Mouse (Mus musculus): ENCODE measurements at regions not wholly inside any gene's neighbourhood (a gene's known extent, or its start where the extent isn't known, plus 50 kb on each side); places are given as distances from the start of the nearest gene placed in this dataset.

DNA sequence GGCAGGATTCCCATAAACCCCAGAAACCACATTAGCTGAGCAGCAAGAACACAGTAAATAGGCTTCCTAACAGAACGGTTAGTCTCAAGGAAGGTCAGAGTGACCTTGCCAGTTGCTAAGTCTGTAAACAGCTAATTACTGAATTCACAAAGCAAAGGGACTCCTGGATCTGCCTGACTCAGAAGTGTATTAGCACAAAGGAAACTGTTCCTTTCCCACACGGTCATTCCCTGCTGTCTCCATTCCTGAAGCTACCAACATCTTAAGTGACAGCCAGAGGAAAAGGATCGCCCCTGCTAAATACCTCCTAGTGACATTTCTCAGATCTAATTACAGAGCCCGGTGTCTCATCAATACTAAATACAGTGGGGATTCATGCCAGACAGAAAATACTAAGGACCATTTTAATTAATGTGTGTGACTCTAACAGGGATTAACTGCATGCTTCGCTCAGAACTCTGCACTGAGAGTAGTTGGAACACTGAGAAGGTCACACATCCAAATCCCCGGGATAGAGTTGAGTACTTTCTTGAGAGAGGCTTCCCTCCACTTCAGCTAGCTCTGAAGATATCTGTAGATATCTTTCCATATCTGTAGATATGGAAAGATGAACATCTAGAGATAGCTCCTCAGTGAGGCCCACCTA is 663.3 kb downstream of the Fgf12 start:
- ATAC-seq (replicated peaks; ENCODE audit: low FRiP score) (no peak), DNase-seq (ENCODE audit: low spot score) (no peak)
- Histone ChIP-seq H3K9me3 (ENCODE audit: control insufficient read depth, low read length) (no peaks in the 10 kb centered on the region), H3K27ac (ENCODE audit: low read depth, low read length) (no peak overlapping the region), H3K36me3 (ENCODE audit: control insufficient read depth, insufficient read depth, low read length) (no peaks in the 10 kb centered on the region), H3K27me3 (ENCODE audit: control insufficient read depth, insufficient read depth, low read length) (no peaks in the 10 kb centered on the region), H3K4me2 (ENCODE audit: low read depth, low read length, severe bottlenecking) (no peak overlapping the region), H3K4me1 (replicated peaks; ENCODE audit: control insufficient read depth, insufficient read depth, low read length) (no peaks in the 10 kb centered on the region), H3K4me3 (ENCODE audit: low read depth, low read length) (no peak overlapping the region), H3K9ac (ENCODE audit: low read length) (no peak overlapping the region)
- whole genome bisulfite sequencing, result 40% methylated on average over 6 of the region's 6 CpGs

DNA sequence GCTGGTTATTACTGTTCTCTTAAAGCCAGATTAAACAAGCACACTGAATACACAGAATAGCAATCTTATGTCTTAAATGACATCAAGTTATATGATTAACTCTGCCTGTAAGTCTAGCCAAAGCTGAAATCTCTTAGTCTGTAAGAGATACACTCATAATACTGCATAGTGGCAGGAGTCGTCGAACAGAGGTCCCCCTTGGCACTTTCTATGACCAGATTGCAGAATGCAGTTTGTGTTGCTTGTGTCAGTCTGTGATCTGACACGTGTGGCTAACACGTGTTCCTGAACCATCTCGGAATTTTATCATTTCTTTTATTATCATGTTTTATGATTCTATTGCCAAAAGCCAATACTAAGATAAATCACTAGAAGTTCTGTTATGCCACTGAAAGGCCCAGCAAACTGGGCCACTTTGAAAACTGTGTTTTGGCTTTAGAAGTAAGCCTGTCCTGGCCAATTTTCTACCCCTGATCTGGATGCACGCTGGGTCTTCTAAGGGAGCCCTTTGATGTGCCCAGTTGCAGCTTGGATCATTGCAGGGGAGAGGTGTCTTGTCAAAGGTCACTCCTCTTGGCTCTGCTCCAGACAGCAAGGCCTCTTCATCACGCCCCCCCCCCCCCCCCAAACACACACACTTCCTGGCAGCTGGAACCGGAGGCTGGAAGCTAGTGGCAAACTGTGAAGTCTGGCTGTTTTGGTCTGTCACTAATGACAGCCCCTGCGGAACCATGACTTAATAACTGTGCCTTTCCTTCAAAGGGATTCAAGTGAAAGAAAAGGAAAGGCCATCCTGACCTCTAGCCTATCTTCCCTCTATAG is 648.4 kb downstream of the Fgf12 start:
- no peak overlapping the region for H3K27ac ChIP-seq (ENCODE audit: low read depth, low read length)
- 64% methylated on average over 9 of the region's 9 CpGs for WGBS

DNA sequence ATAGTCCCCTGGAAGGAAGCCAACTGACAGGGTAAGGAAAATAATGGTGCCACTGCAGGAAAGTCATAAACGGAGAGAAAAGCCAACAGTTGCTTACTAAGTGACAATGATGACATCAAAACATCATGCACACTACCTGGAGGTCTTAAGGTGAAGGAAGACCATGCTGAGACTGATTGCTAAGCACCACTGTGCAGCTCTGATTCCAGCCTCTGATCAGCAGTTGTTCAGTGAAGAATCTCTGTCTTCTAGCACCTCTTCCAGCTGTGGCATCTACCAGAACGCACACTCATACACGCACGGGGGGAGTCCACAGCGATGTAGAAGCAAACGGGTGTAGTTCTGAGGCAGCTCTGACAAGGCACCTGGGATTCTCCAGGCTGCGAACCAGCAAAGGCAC is 647.8 kb downstream of the Fgf12 start:
- WGBS, result 86% methylated on average over 7 of the region's 7 CpGs
- H3K27me3 ChIP-seq (ENCODE audit: control insufficient read depth, insufficient read depth, low read length), result no peaks in the 10 kb centered on the region
- no peak for DNase-seq (ENCODE audit: low spot score)
- no peaks in the 10 kb centered on the region for H3K9me3 ChIP-seq (ENCODE audit: control insufficient read depth, low read length)
- H3K36me3 ChIP-seq (ENCODE audit: control insufficient read depth, insufficient read depth, low read length), result no peaks in the 10 kb centered on the region
- H3K9ac ChIP-seq (ENCODE audit: low read length), result no peak overlapping the region
- no peak overlapping the region for H3K4me2 ChIP-seq (ENCODE audit: low read depth, low read length, severe bottlenecking)
- H3K4me3 ChIP-seq (ENCODE audit: low read depth, low read length), result no peak overlapping the region
- ATAC-seq (replicated peaks; ENCODE audit: low FRiP score), result no peak; the same call in 1 of the 2 replicates
- no peak overlapping the region for H3K27ac ChIP-seq (ENCODE audit: low read depth, low read length)
- H3K4me1 ChIP-seq (replicated peaks; ENCODE audit: control insufficient read depth, insufficient read depth, low read length), result peaks cover 10% of the 10 kb centered on the region; the same call in 1 of the 2 replicates

More for the DNA sequence above, 648.4 kb downstream of the Fgf12 start:
- 0 out of 2 replicates have a peak, but pooled peaks have one; percentile 20 for ATAC-seq (replicated peaks; ENCODE audit: low FRiP score)
- H3K36me3 ChIP-seq (ENCODE audit: control insufficient read depth, insufficient read depth, low read length), result no peaks in the 10 kb centered on the region
- H3K4me1 ChIP-seq (replicated peaks; ENCODE audit: control insufficient read depth, insufficient read depth, low read length), result peaks cover 7% of the 10 kb centered on the region; the same call in 1 of the 2 replicates
- H3K4me2 ChIP-seq (ENCODE audit: low read depth, low read length, severe bottlenecking), result no peak overlapping the region
- H3K9me3 ChIP-seq (ENCODE audit: control insufficient read depth, low read length), result no peaks in the 10 kb centered on the region
- H3K27me3 ChIP-seq (ENCODE audit: control insufficient read depth, insufficient read depth, low read length), result no peaks in the 10 kb centered on the region
- DNase-seq (ENCODE audit: low spot score), result peak; percentile 51
- H3K9ac ChIP-seq (ENCODE audit: low read length), result no peak overlapping the region
- H3K4me3 ChIP-seq (ENCODE audit: low read depth, low read length), result no peak overlapping the region

DNA sequence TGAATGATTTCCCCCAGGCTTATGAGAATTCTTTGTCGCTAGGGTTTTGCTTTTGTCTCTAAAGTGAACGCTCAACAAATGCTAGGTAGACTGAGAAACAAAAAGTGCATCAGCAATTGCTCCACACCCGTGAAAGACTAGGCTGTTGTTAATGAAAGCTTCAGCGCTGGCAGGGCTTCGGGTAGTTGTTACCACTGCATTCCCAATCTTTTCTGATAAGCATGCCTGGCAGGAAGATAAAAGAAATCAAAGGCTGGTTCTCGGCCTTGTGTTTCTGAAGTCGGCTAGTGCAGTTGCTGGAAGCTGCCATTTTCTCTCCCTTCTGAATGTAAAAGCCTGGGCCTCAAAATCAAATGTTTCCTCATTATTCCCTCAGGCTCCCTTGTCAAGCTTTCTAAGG is 647.0 kb downstream of the Fgf12 start:
- no peaks in the 10 kb centered on the region for H3K27me3 ChIP-seq (ENCODE audit: control insufficient read depth, insufficient read depth, low read length)
- no peak overlapping the region for H3K27ac ChIP-seq (ENCODE audit: low read depth, low read length)
- H3K36me3 ChIP-seq (ENCODE audit: control insufficient read depth, insufficient read depth, low read length), result no peaks in the 10 kb centered on the region
- 38% methylated on average over 7 of the region's 7 CpGs for WGBS
- ATAC-seq (replicated peaks; ENCODE audit: low FRiP score) (no peak), DNase-seq (ENCODE audit: low spot score) (no peak)
- H3K4me1 ChIP-seq (replicated peaks; ENCODE audit: control insufficient read depth, insufficient read depth, low read length), result peaks cover 11% of the 10 kb centered on the region; the same call in 1 of the 2 replicates
- H3K4me2 ChIP-seq (ENCODE audit: low read depth, low read length, severe bottlenecking), result no peak overlapping the region
- H3K9me3 ChIP-seq (ENCODE audit: control insufficient read depth, low read length), result no peaks in the 10 kb centered on the region
- no peak overlapping the region for H3K4me3 ChIP-seq (ENCODE audit: low read depth, low read length)
- H3K9ac ChIP-seq (ENCODE audit: low read length), result no peak overlapping the region

DNA sequence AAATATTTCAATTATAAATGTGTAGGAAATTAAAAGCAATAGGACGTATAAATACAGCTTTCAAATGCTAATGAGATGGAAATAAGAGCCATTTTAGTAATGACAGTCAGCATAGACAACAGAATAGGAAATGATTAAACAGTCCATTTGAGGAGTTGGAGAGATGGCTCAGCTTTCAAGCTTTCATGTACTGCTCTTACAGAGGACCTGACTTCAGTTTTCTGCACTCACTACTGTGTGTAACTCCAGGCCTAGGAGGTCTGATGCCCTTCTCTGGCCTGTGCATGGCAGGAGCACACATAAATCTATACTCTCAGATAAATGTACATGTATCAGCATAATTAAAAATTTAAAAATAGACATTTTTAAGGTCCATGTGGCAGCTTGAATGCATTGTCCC is 643.1 kb downstream of the Fgf12 start:
- H3K36me3 ChIP-seq (ENCODE audit: control insufficient read depth, insufficient read depth, low read length), result no peaks in the 10 kb centered on the region
- H3K4me3 ChIP-seq (ENCODE audit: low read depth, low read length), result no peak overlapping the region
- 51% methylated on average over 1 of the region's 1 CpGs for WGBS
- H3K9ac ChIP-seq (ENCODE audit: low read length), result no peak overlapping the region
- no peaks in the 10 kb centered on the region for H3K27me3 ChIP-seq (ENCODE audit: control insufficient read depth, insufficient read depth, low read length)
- peaks cover 11% of the 10 kb centered on the region; the same call in 1 of the 2 replicates for H3K4me1 ChIP-seq (replicated peaks; ENCODE audit: control insufficient read depth, insufficient read depth, low read length)
- no peak overlapping the region for H3K27ac ChIP-seq (ENCODE audit: low read depth, low read length)
- no peak for DNase-seq (ENCODE audit: low spot score)
- ATAC-seq (replicated peaks; ENCODE audit: low FRiP score), result 0 out of 2 replicates have a peak, but pooled peaks have one; percentile 40
- no peak overlapping the region for H3K4me2 ChIP-seq (ENCODE audit: low read depth, low read length, severe bottlenecking)
- H3K9me3 ChIP-seq (ENCODE audit: control insufficient read depth, low read length), result no peaks in the 10 kb centered on the region

Data from forebrain, embryonic 11.5 days (tissue).